Mouse (Mus musculus) E14TG2a.4 (cell line): Measurements from ENCODE around the gene Ltbr.

ENCODE experiments used
- H3K27me3 ChIP-seq: 2 replicates; pipeline ENCODE4 v1.6.1; 2014; ENCODE audit warnings: low read length, control low read depth; ENCODE audit not compliant: insufficient read depth
- H3K36me3 ChIP-seq: 2 replicates; pipeline ENCODE4 v1.6.1; 2014; ENCODE audit warnings: low read length, control low read depth; ENCODE audit not compliant: insufficient read depth
- H3K4me1 ChIP-seq: replicated peaks from 2 replicates; pipeline ENCODE4 v1.6.1; 2014; ENCODE audit warnings: low read depth, low read length, control low read depth
- H3K4me3 ChIP-seq: replicated peaks from 2 replicates; pipeline ENCODE4 v1.5.1; 2014; ENCODE audit warnings: mild to moderate bottlenecking, low read length
- H3K9me3 ChIP-seq: 2 replicates; pipeline ENCODE4 v1.6.1; 2014; ENCODE audit warnings: low read length, control low read depth
- CTCF ChIP-seq: conservative IDR thresholded peaks from 2 replicates; pipeline ENCODE4 v1.5.1; 2014; ENCODE audit warnings: low read length
- NANOG ChIP-seq: IDR thresholded peaks from 2 replicates; pipeline ENCODE4 v1.6.1; 2014; ENCODE audit warnings: borderline replicate concordance, low read length, mixed read lengths
- POU5F1 ChIP-seq: IDR thresholded peaks from 2 replicates; pipeline ENCODE4 v1.6.1; 2014; ENCODE audit warnings: low read length, borderline replicate concordance

The Ltbr gene

GRCm38 (mm10) chr6:125264219-125264618, 49.5 kb downstream of the Ltbr start:
- Histone ChIP-seq H3K36me3 (no peaks in the 10 kb centered on the region), H3K4me1 (peaks cover 34% of the 10 kb centered on the region), H3K27me3 (0 out of 2 replicates have a peak, but pooled peaks cover 5% of the 10 kb centered on the region), H3K9me3 (no peaks in the 10 kb centered on the region), H3K4me3 (no peak overlapping the region)
- no peak for TF ChIP-seq CTCF
- no peak for TF ChIP-seq NANOG
- no peak for TF ChIP-seq POU5F1

- Histone ChIP-seq H3K4me1 (peaks cover 44% of the 10 kb centered on the region), H3K36me3 (no peaks in the 10 kb centered on the region), H3K27me3 (peaks cover 4% of the 10 kb centered on the region; the same call in 1 of the 2 replicates), H3K4me3 (no peak overlapping the region), H3K9me3 (no peaks in the 10 kb centered on the region)
- no peak for TF ChIP-seq NANOG
- TF ChIP-seq POU5F1: no peak
- no peak for TF ChIP-seq CTCF
These were observed 53.6 kb downstream of the Ltbr start for GRCm38 (mm10) chr6:125260006-125260555.
